Mouse (Mus musculus) forebrain, postnatal 0 days (tissue): ENCODE measurements around the gene Taf9b. TPM values are rescaled to one million over a fixed set of nuclear protein-coding genes. Genes with fewer than 3 reads are reported as not detected.

Experiments
- ATAC-seq: fragments of 200-750 bp; cut with Nextera tagmentation; 2 replicates; pipeline ENCODE4 v1.8.0; 2017; ENCODE audit warnings: mild to moderate bottlenecking, moderate library complexity
- DNase-seq: peaks from one replicate; pipeline ENCODE4 v3.0.0-alpha.2; 2015
- H3K27ac ChIP-seq: fragments of 300-500 bp; sonication (generic); 2 replicates; pipeline ENCODE4 v1.5.1; 2014; ENCODE audit warnings: low read depth, mild to moderate bottlenecking, antibody characterized with exemption, low read length, moderate library complexity, mixed read lengths
- H3K27me3 ChIP-seq: fragments of 300-500 bp; sonication (generic); 2 replicates; pipeline ENCODE4 v1.6.1; 2014; ENCODE audit warnings: mild to moderate bottlenecking, low read length, mixed read lengths; ENCODE audit not compliant: insufficient read depth
- H3K36me3 ChIP-seq: fragments of 300-500 bp; sonication (generic); 2 replicates; pipeline ENCODE4 v1.6.1; 2014; ENCODE audit warnings: mild to moderate bottlenecking, moderate library complexity; ENCODE audit not compliant: insufficient read depth
- H3K4me1 ChIP-seq: fragments of 300-500 bp; sonication (generic); 2 replicates; pipeline ENCODE4 v1.6.1; 2014; ENCODE audit warnings: antibody characterized with exemption; ENCODE audit not compliant: insufficient read depth
- H3K4me2 ChIP-seq: fragments of 300-500 bp; sonication (generic); 2 replicates; pipeline ENCODE4 v1.6.1; 2014; ENCODE audit warnings: low read depth, mild to moderate bottlenecking, moderate library complexity
- H3K4me3 ChIP-seq: fragments of 300-500 bp; sonication (generic); 2 replicates; pipeline ENCODE4 v1.5.1; 2014; ENCODE audit warnings: low read depth, low read length, mixed read lengths
- H3K9ac ChIP-seq: fragments of 300-500 bp; sonication (generic); 2 replicates; pipeline ENCODE4 v1.6.1; 2014; ENCODE audit warnings: mild to moderate bottlenecking
- H3K9me3 ChIP-seq: fragments of 300-500 bp; sonication (generic); 2 replicates; pipeline ENCODE4 v1.6.1; 2016; ENCODE audit warnings: low read length
- CTCF ChIP-seq: sonication (generic); IDR thresholded peaks from 2 replicates; pipeline ENCODE4 v1.5.1; 2016; ENCODE audit warnings: antibody characterized with exemption, control low read depth, low read depth
- WGBS: fragments of 180-500 bp; shearing (Covaris S2); extraction: QIAGEN DNeasy Blood & Tissue Kit; methylation state at CpG from one replicate; pipeline ENCODE4 v1.1.7; 2014; 5-methylcytosine and 5-hydroxymethylcytosine counted together
- polyA plus RNA-seq: library from polyadenylated mRNA; unstranded; fragments of >200 nt; fragmentation: Nextera tagmentation; extraction: Ambion mirVana; gene quantifications from 2 replicates; pipeline ENCODE4 v1.2.1, GENCODE M21; 2015
- total RNA-seq: library from RNA; depleted of rRNA; stranded (reverse); fragments of >200 nt; gene quantifications from 2 replicates; pipeline ENCODE4 v1.2.3, GENCODE M21; 2014; rRNA removed

Taf9b gene
- total and polyA plus RNA-seq, 2 experiments from 2014 or later = 20.4 to 21.8 TPM

DNA sequence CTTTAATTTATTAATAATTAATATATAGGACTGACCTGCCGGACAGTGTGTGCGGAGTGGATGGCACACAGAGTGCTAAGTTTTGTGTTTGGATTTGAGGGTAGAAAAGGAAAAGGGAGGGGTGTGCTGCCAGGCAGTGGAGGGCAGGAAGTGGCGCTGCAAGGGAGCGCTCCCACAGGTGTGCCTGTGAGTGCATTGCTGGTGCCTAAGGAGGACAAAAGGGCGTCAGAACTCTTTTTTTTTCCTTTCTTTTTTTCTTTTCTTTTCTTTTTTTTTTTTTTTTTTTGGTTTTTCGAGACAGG lies 49.2 kb downstream of the Taf9b start:
- Histone ChIP-seq H3K36me3 (no peaks in the 10 kb centered on the region), H3K4me3 (peak overlapping the region; percentile 24), H3K4me1 (no peaks in the 10 kb centered on the region), H3K9me3 (no peaks in the 10 kb centered on the region), H3K27me3 (no peaks in the 10 kb centered on the region), H3K9ac (0 out of 2 replicates have a peak overlapping the region, but pooled peaks have one; percentile 39), H3K4me2 (peak overlapping the region; percentile 45), H3K27ac (no peak overlapping the region)
- no peak for TF ChIP-seq CTCF
- 69% methylated on average over 5 of the region's 6 CpGs for WGBS
- DNase-seq (no peak), ATAC-seq (no peak)

DNA sequence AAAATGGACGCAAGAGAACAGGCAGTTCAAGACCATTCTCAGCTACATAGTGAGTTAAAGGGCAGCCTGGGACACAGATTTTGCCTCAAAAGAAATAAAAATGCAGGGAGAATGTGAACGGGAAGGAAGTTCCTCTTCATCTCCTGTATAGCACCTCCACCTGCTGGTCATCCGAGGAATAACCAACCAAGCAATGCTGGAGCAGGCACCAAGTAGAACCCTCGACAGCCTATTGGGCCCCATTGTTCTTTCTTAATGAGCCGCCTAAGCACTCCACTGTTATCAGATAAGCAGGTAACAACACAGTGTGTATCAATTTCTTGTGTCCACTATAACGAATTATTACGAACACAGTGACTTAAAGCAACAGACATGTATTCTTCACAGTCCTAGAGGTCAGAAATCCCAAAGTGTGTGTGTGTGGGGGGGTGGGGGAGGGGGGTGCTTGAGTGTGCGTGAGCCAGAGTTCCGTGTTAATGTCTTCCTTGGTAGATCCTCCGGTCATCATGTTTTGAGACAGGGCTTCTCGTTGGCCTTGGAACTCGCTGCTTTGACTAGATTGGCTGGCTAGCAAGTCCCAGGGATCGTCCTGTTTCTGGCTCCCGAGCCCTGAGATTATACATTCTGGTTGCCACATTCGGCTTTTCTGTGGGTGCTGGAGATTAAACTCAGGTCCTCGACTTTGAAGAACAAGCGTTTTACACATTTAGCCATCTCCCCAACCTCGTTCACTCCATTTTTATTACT lies 49.7 kb downstream of the Taf9b start:
- ATAC-seq (peak; percentile 94), DNase-seq (peak; percentile 86)
- H3K9ac ChIP-seq = peak overlapping the region; percentile 39; the same call in 1 of the 2 replicates
- no peak overlapping the region for H3K27ac ChIP-seq
- H3K4me1 ChIP-seq = no peaks in the 10 kb centered on the region
- no peaks in the 10 kb centered on the region for H3K36me3 ChIP-seq
- no peaks in the 10 kb centered on the region for H3K9me3 ChIP-seq
- peak; percentile 84 for TF ChIP-seq CTCF
- H3K4me3 ChIP-seq = peak overlapping the region; percentile 24
- WGBS = 32% methylated on average over 18 of the region's 18 CpGs
- H3K4me2 ChIP-seq = peak overlapping the region; percentile 45
- no peaks in the 10 kb centered on the region for H3K27me3 ChIP-seq

DNA sequence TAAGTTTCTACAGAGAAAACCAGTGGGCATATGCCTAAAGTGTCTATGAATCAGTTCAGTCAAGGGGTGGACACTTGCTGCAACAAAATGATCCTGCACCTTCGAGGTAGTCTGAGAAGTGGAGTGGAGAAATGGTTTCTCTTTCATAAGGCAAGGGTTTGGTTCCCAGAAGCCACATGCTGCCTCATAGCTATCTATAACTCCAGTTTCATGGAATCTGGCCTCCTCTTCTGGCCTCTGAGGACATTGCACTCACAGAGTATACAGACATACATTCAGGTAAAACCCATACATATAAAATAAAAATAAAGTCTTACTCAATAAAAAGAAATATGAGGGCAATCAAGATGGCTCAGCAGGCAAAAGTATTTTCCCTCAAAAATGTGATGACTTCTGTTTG lies 55.9 kb downstream of the Taf9b start:
- no peak for DNase-seq
- Histone ChIP-seq H3K4me2 (no peak overlapping the region), H3K27me3 (no peaks in the 10 kb centered on the region), H3K9ac (no peak overlapping the region), H3K4me3 (no peak overlapping the region), H3K9me3 (no peaks in the 10 kb centered on the region), H3K27ac (no peak overlapping the region), H3K4me1 (no peaks in the 10 kb centered on the region), H3K36me3 (no peaks in the 10 kb centered on the region)
- no peak for TF ChIP-seq CTCF
- 76% methylated on average over 1 of the region's 1 CpGs for WGBS
- ATAC-seq = no peak

DNA sequence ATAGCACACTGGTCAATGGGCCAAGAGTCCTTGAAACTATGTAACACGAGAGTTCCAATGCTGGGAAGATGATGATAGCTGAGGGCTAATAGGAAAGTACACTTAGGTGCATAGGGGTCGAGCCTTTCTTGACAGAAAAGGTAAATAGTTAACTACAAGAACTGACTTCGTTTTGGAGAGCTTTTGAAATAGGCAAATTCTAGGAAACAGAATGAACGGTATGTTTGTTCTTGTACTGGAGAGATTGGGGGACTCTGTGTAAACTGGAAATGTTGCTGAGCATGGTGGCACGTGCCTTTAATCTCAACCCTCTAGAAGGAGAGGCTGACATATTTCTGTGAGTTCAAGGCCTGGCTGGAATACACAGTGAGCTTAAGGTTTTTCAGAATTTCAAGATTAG lies 56.4 kb downstream of the Taf9b start:
- Histone ChIP-seq H3K4me1 (no peaks in the 10 kb centered on the region), H3K9me3 (no peaks in the 10 kb centered on the region), H3K4me2 (no peak overlapping the region), H3K27ac (no peak overlapping the region), H3K9ac (no peak overlapping the region), H3K36me3 (no peaks in the 10 kb centered on the region), H3K27me3 (no peaks in the 10 kb centered on the region), H3K4me3 (no peak overlapping the region)
- ATAC-seq (no peak), DNase-seq (no peak)
- 77% methylated on average over 5 of the region's 5 CpGs for WGBS
- TF ChIP-seq CTCF = no peak

DNA sequence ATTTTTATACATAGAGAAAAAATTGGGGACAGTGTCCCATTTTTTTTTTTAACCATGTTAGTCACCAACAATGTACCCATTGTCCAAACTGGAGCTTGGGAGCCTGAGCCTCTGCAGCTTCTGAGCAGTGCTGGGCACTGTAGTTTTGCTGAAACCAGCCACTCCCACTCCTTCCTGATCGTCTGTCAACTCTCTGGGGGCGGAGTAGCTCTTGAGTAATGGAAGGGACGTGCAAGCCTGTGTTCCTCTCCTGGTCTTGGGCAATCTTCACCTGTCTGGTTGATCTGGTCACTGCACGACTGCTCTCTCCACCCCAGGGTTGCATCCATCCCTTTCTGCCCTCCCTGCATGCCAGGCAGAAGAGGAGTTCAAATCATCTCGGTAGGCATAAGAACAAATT lies 57.0 kb downstream of the Taf9b start:
- WGBS = 64% methylated on average over 5 of the region's 5 CpGs
- no peak overlapping the region for H3K27ac ChIP-seq
- no peaks in the 10 kb centered on the region for H3K4me1 ChIP-seq
- no peaks in the 10 kb centered on the region for H3K9me3 ChIP-seq
- no peak overlapping the region for H3K4me3 ChIP-seq
- ATAC-seq (no peak), DNase-seq (no peak)
- no peaks in the 10 kb centered on the region for H3K36me3 ChIP-seq
- no peak overlapping the region for H3K9ac ChIP-seq
- H3K4me2 ChIP-seq = no peak overlapping the region
- no peaks in the 10 kb centered on the region for H3K27me3 ChIP-seq
- no peak for TF ChIP-seq CTCF

Other genes with a start within 250 kb of the Taf9b start
- 15.5 and 17.0 TPM in 2 replicates for gene Magt1, start 209.3 kb downstream of the Taf9b start, total RNA-seq
- gene Magt1, start 209.3 kb downstream of the Taf9b start, polyA plus RNA-seq = 8.5 and 12.3 TPM in 2 replicates
- 193 and 278 TPM in 2 replicates for gene Cox7b, start 205.5 kb downstream of the Taf9b start, total RNA-seq
- 393 and 557 TPM in 2 replicates for gene Cox7b, start 205.5 kb downstream of the Taf9b start, polyA plus RNA-seq
- 11.7 and 14.6 TPM in 2 replicates for gene Atp7a, start 193.9 kb downstream of the Taf9b start, total RNA-seq
- gene Atp7a, start 193.9 kb downstream of the Taf9b start, polyA plus RNA-seq = 4.2 and 6.5 TPM in 2 replicates
- 0.85 and 1.5 TPM in 2 replicates for gene Tlr13, start 78.0 kb downstream of the Taf9b start, total RNA-seq
- gene Tlr13, start 78.0 kb downstream of the Taf9b start, polyA plus RNA-seq = 0.30 and 0.45 TPM in 2 replicates
- 245 and 251 TPM in 2 replicates for gene Pgk1, start 34.1 kb downstream of the Taf9b start, total RNA-seq
- gene Pgk1, start 34.1 kb downstream of the Taf9b start, polyA plus RNA-seq = 227 and 230 TPM in 2 replicates
- not detected in 2 replicates for gene Fnd3c2, start 34.2 kb upstream of the Taf9b start, total RNA-seq
- gene Fnd3c2, start 34.2 kb upstream of the Taf9b start, polyA plus RNA-seq = not detected in 2 replicates